Mouse (Mus musculus) CH12.LX (cell line): ENCODE measurements around the gene Ube2e1. TPM values are rescaled to one million over a fixed set of nuclear protein-coding genes. Genes with fewer than 3 reads are reported as not detected.

ENCODE experiments used
- DNase-seq: peaks from one replicate; pipeline ENCODE4 v3.0.0-alpha.2; 2013; ENCODE audit errors: extremely low read depth
- H3K27ac ChIP-seq: 2 replicates; pipeline ENCODE4 v1.5.1; 2012; ENCODE audit warnings: low read depth, mild to moderate bottlenecking, control low read depth, moderate library complexity; ENCODE audit not compliant: insufficient read depth
- H3K27me3 ChIP-seq: replicated peaks from 2 replicates; pipeline ENCODE3; 2012; ENCODE audit warnings: inconsistent platforms
- H3K36me3 ChIP-seq, 2 experiments: replicated peaks in 1 of 2; 2 replicates each; pipeline versions ENCODE3 to v1.6.1; 2012; ENCODE audit warnings: inconsistent platforms in 1 of 2, low read length in 1 of 2, mild to moderate bottlenecking in 1 of 2, mixed read lengths in 1 of 2, moderate library complexity in 1 of 2; ENCODE audit not compliant: control insufficient read depth in 1 of 2, insufficient read depth in 1 of 2
- H3K4me1 ChIP-seq, 2 experiments: 2 replicates each; pipeline ENCODE4 v1.6.1; 2012; ENCODE audit warnings: inconsistent platforms in 1 of 2, moderate library complexity in 1 of 2; ENCODE audit not compliant: insufficient read depth in 2 of 2, control insufficient read depth in 1 of 2
- H3K4me2 ChIP-seq: 2 replicates; pipeline ENCODE4 v1.6.1; 2012; ENCODE audit warnings: low read depth, mild to moderate bottlenecking, control low read depth; ENCODE audit not compliant: poor library complexity, insufficient read depth, severe bottlenecking
- H3K4me3 ChIP-seq, 3 experiments: fragments of 150-350 bp in 1 of 3; sonication (generic) in 1 of 3; replicated peaks in 1 of 3; 2 replicates each; pipeline versions ENCODE3 to v1.5.1; 2011 to 2012; ENCODE audit warnings: low read depth in 2 of 3, low read length in 2 of 3, mild to moderate bottlenecking in 2 of 3, moderate library complexity in 2 of 3, control low read depth in 1 of 3, improper control_type of control experiment in 1 of 3, inconsistent platforms in 1 of 3, mixed read lengths in 1 of 3; ENCODE audit not compliant: poor library complexity in 1 of 3
- H3K79me2 ChIP-seq: replicated peaks from 2 replicates; pipeline ENCODE4 v1.6.1; 2012; ENCODE audit warnings: mild to moderate bottlenecking, moderate library complexity; ENCODE audit not compliant: control insufficient read depth, poor library complexity, insufficient read depth, severe bottlenecking; ENCODE audit errors: extremely low read depth
- H3K9ac ChIP-seq: 2 replicates; pipeline ENCODE4 v1.6.1; 2012; ENCODE audit warnings: low read depth, mild to moderate bottlenecking, control low read depth, moderate library complexity; ENCODE audit not compliant: insufficient read depth
- H3K9me3 ChIP-seq: replicated peaks from 2 replicates; pipeline ENCODE3; 2012; ENCODE audit warnings: low read length, inconsistent platforms, mixed read lengths
- BHLHE40 ChIP-seq: IDR thresholded peaks from 2 replicates; pipeline ENCODE4 v1.6.1; 2011; ENCODE audit warnings: mild to moderate bottlenecking, low read depth, low read length, improper control_type of control experiment
- CTCF ChIP-seq, 2 experiments: IDR thresholded peaks in 1 of 2; conservative IDR thresholded peaks in 1 of 2; 2 replicates each; pipeline ENCODE4 v1.5.1; 2011 to 2012; ENCODE audit warnings: low read depth in 2 of 2, low read length in 2 of 2, improper control_type of control experiment in 1 of 2, inconsistent platforms in 1 of 2, mild to moderate bottlenecking in 1 of 2, moderate library complexity in 1 of 2
- ELF1 ChIP-seq: IDR thresholded peaks from 2 replicates; pipeline ENCODE4 v1.6.1; 2014; ENCODE audit warnings: low read depth, mild to moderate bottlenecking, inconsistent platforms, low read length, improper control_type of control experiment
- EP300 ChIP-seq: IDR thresholded peaks from 2 replicates; pipeline ENCODE4 v1.6.1; 2011; ENCODE audit warnings: low read length, improper control_type of control experiment
- ETS1 ChIP-seq: conservative IDR thresholded peaks from 2 replicates; pipeline ENCODE4 v1.6.1; 2012; ENCODE audit warnings: low read depth, mild to moderate bottlenecking, inconsistent platforms, low read length, improper control_type of control experiment, moderate library complexity
- GABPA ChIP-seq: IDR thresholded peaks from 2 replicates; pipeline ENCODE4 v1.6.1; 2012; ENCODE audit warnings: low read depth, low read length, improper control_type of control experiment, inconsistent platforms; ENCODE audit not compliant: insufficient replicate concordance
- HCFC1 ChIP-seq: IDR thresholded peaks from 2 replicates; pipeline ENCODE4 v1.6.1; 2012; ENCODE audit warnings: low read depth, mild to moderate bottlenecking, inconsistent platforms, low read length, improper control_type of control experiment
- IRF4 ChIP-seq: IDR thresholded peaks from 2 replicates; pipeline ENCODE4 v1.6.1; 2014; ENCODE audit warnings: low read depth, mild to moderate bottlenecking, inconsistent platforms, low read length, improper control_type of control experiment
- JUN ChIP-seq: IDR thresholded peaks from 2 replicates; pipeline ENCODE4 v1.6.1; 2011; ENCODE audit warnings: low read depth, mild to moderate bottlenecking, low read length, improper control_type of control experiment, moderate library complexity; ENCODE audit not compliant: insufficient read depth
- JUND ChIP-seq: conservative IDR thresholded peaks from 2 replicates; pipeline ENCODE4 v1.6.1; 2011; ENCODE audit warnings: low read depth, low read length, improper control_type of control experiment
- MAZ ChIP-seq: IDR thresholded peaks from 2 replicates; pipeline ENCODE4 v1.6.1; 2012; ENCODE audit warnings: low read depth, mild to moderate bottlenecking, inconsistent platforms, low read length, improper control_type of control experiment, moderate library complexity
- MXI1 ChIP-seq: IDR thresholded peaks from 2 replicates; pipeline ENCODE4 v1.6.1; 2011; ENCODE audit warnings: mild to moderate bottlenecking, low read depth, low read length, improper control_type of control experiment
- MYC ChIP-seq: IDR thresholded peaks from 2 replicates; pipeline ENCODE4 v1.6.1; 2011; ENCODE audit warnings: low read depth, mild to moderate bottlenecking, improper control_type of control experiment, low read length
- NRF1 ChIP-seq: IDR thresholded peaks from 2 replicates; pipeline ENCODE4 v1.6.1; 2014; ENCODE audit warnings: low read depth, mild to moderate bottlenecking, inconsistent platforms, low read length, improper control_type of control experiment, moderate library complexity
- SIN3A ChIP-seq: IDR thresholded peaks from 2 replicates; pipeline ENCODE4 v1.6.1; 2012; ENCODE audit warnings: low read length, improper control_type of control experiment, inconsistent platforms
- TCF12 ChIP-seq: IDR thresholded peaks from 2 replicates; pipeline ENCODE4 v1.6.1; 2014; ENCODE audit warnings: low read depth, mild to moderate bottlenecking, inconsistent platforms, low read length, improper control_type of control experiment
- USF2 ChIP-seq: conservative IDR thresholded peaks from 2 replicates; pipeline ENCODE4 v1.6.1; 2011; ENCODE audit warnings: low read depth, low read length, improper control_type of control experiment
- ZC3H11A ChIP-seq: IDR thresholded peaks from 2 replicates; pipeline ENCODE4 v1.6.1; 2012; ENCODE audit warnings: low read depth, mild to moderate bottlenecking, inconsistent platforms, low read length, improper control_type of control experiment
- ZMIZ1 ChIP-seq: IDR thresholded peaks from 2 replicates; pipeline ENCODE4 v1.6.1; 2012; ENCODE audit warnings: low read depth, mild to moderate bottlenecking, inconsistent platforms, low read length, improper control_type of control experiment
- ZNF384 ChIP-seq: IDR thresholded peaks from 2 replicates; pipeline ENCODE4 v1.6.1; 2012; ENCODE audit warnings: low read depth, low read length, improper control_type of control experiment, inconsistent platforms
- dilution Hi-C: fragments of 300-500 bp; cut with MboI; formaldehyde crosslinking; loops from 2 replicates; pipeline ENCODE4 v1.14.3; 2020; ENCODE audit warnings: low sequenced_read_pairs; ENCODE audit not compliant: extremely low pct_unique_long_range_greater_than_20kb, extremely low pct_ligation_motif_present
- in situ Hi-C: fragments of 300-500 bp; cut with MboI; formaldehyde crosslinking; loops from 3 replicates; pipeline ENCODE4 v1.14.3; 2019; ENCODE audit warnings: low sequenced_read_pairs, low pct_ligation_motif_present, low pct_unique_long_range_greater_than_20kb, mixed read lengths
- polyA plus RNA-seq: library from polyadenylated mRNA; unstranded; fragments of >175 nt; gene quantifications from 2 replicates; pipeline ENCODE4 v1.2.1, GENCODE M21; 2012; ENCODE audit warnings: low read depth; ENCODE audit not compliant: insufficient read length
- total RNA-seq, 2 experiments: library from RNA; depleted of rRNA; stranded (reverse); fragments of 300-350 nt in 1 of 2; fragments of >200 nt in 1 of 2; gene quantifications; 2 replicates each; pipeline ENCODE4 v1.2.3; 2012 to 2014

The Ube2e1 gene
- total and polyA plus RNA-seq, 3 experiments: 28.1 to 202 (median 183) TPM

DNA sequence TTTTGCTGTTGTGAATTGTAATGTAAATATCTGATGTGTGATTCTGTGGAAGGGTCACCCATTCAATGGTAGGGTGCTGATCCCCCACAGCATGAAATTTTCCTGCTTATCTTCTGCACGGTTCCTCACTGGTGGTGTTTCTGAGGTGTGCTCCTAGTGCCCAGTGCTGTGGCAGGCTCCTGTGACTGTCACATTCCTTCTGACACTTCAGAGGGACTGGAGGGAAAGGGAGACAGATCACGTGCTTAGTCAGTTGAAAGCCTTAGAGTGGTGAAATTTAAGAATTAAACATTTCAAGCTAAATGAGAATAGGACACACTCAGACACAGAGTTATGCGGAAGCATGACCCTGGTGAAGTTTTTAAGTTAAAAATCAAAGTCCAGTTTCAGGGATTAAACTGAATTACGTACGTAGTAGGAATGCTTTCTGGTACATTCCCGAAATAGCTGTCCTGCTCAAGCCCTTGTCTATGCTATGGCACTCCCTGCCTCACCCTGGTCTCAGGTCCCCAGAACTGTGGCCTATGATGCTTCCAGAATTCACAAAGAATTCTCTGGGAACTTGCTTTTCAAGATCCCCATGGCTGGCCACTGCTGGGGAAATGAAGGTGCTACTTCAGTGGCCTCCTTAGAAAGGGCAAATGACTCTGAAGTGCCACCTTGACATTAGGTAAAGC is 24.0 kb upstream of the Ube2e1 start:
- peaks cover 0 to 27% of the 10 kb centered on the region in 2 experiments; a peak in 2 of 4 replicates for H3K4me1 ChIP-seq
- no peak overlapping the region for H3K4me2 ChIP-seq
- H3K36me3 ChIP-seq: no peaks in the 10 kb centered on the region
- no peak overlapping the region for H3K27ac ChIP-seq
- H3K79me2 ChIP-seq: no peaks in the 10 kb centered on the region
- no peak overlapping the region for H3K9ac ChIP-seq
- in situ Hi-C loops (no loop called here), dilution Hi-C loops (no loop called here)
- H3K9me3 ChIP-seq: no peaks in the 10 kb centered on the region
- no peak for DNase-seq
- TF ChIP-seq CTCF (conservative IDR thresholded peaks at IDR 0.05 in 1 of 2, IDR thresholded peaks at IDR 0.05 in 1 of 2; ENCODE audit: low read depth in 2 of 2, low read length in 2 of 2): no peak
- no peak for TF ChIP-seq SIN3A
- TF ChIP-seq MYC: no peak
- no peak for TF ChIP-seq ZNF384
- TF ChIP-seq ETS1: no peak
- TF ChIP-seq HCFC1: no peak
- TF ChIP-seq ELF1: no peak
- no peak for TF ChIP-seq NRF1
- TF ChIP-seq IRF4: no peak
- TF ChIP-seq, all 38 proteins: peak for 0
- no peak overlapping the region for H3K4me3 ChIP-seq
- H3K27me3 ChIP-seq: no peaks in the 10 kb centered on the region

DNA sequence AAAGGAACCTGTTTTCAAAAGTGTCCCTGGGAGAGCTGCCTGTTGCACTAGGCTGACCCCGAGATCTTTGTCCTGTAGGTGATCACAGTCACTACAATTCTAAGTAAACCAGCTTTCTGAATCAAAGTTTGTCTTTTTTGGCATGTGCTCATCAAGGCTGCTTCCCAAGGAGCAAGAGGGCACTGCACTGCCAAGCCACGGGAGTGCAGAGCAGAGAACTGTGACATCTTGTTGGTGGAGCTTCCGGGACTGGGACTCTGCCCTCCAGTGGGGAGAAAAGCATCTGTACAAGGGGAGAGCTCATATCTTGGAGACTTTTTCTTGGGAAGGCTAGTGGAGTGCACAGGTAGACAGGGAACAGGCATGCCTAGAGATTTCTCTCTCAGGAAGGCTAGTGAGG is 21.9 kb upstream of the Ube2e1 start:
- Histone ChIP-seq H3K27ac (no peak overlapping the region), H3K79me2 (no peaks in the 10 kb centered on the region), H3K36me3 (no peaks in the 10 kb centered on the region), H3K9ac (no peak overlapping the region), H3K4me1 (peaks cover 0 to 32% of the 10 kb centered on the region in 2 experiments; a peak in 2 of 4 replicates), H3K9me3 (no peaks in the 10 kb centered on the region), H3K27me3 (no peaks in the 10 kb centered on the region), H3K4me2 (no peak overlapping the region), H3K4me3 (no peak overlapping the region)
- dilution Hi-C loops (no loop called here), in situ Hi-C loops (loop anchor here (5.0 kb wide), 1 partner anchor 141 kb away; no protein-coding TSS in a partner anchor)
- no peak for DNase-seq
- TF ChIP-seq TCF12: no peak
- TF ChIP-seq ELF1: no peak
- TF ChIP-seq MYC: no peak
- no peak for TF ChIP-seq MXI1
- no peak for TF ChIP-seq JUND
- TF ChIP-seq ZMIZ1: no peak
- no peak for TF ChIP-seq EP300
- TF ChIP-seq USF2: no peak
- no peak for TF ChIP-seq MAZ
- no peak for TF ChIP-seq NRF1
- no peak for TF ChIP-seq GABPA
- no peak for TF ChIP-seq JUN
- TF ChIP-seq ZC3H11A: no peak
- TF ChIP-seq BHLHE40: no peak
